Mouse (Mus musculus) ES-E14 (cell line): ENCODE measurements at regions not wholly inside any gene's neighbourhood (a gene's known extent, or its start where the extent isn't known, plus 50 kb on each side); places are given as distances from the start of the nearest gene placed in this dataset.

ENCODE experiments used
- DNase-seq: peaks from one replicate; pipeline ENCODE4 v3.0.0-alpha.2; 2013; ENCODE audit warnings: low read depth, low spot score
- H3K27ac ChIP-seq: 2 replicates; pipeline ENCODE4 v1.5.1; 2012; ENCODE audit warnings: low read depth, mild to moderate bottlenecking, low read length, moderate library complexity, mixed read lengths; ENCODE audit not compliant: poor library complexity, insufficient read depth, severe bottlenecking
- H3K36me3 ChIP-seq: 2 replicates; pipeline ENCODE4 v1.6.1; 2012; ENCODE audit warnings: mild to moderate bottlenecking, low read length, moderate library complexity, mixed read lengths; ENCODE audit not compliant: control insufficient read depth, poor library complexity, insufficient read depth, severe bottlenecking
- H3K4me1 ChIP-seq, 2 experiments: fragments of 150-350 bp in 1 of 2; sonication (generic) in 1 of 2; 2 replicates each; pipeline ENCODE4 v1.6.1; 2012; ENCODE audit warnings: low read length in 2 of 2, mild to moderate bottlenecking in 1 of 2, mixed read lengths in 1 of 2; ENCODE audit not compliant: control insufficient read depth in 2 of 2, insufficient read depth in 2 of 2, poor library complexity in 1 of 2
- H3K4me3 ChIP-seq, 2 experiments: fragments of 150-350 bp in 1 of 2; sonication (generic) in 1 of 2; 2 replicates each; pipeline ENCODE4 v1.5.1; 2012; ENCODE audit warnings: low read length in 2 of 2, low read depth in 1 of 2, mild to moderate bottlenecking in 1 of 2, mixed read lengths in 1 of 2; ENCODE audit not compliant: insufficient read depth in 1 of 2, poor library complexity in 1 of 2, severe bottlenecking in 1 of 2
- H3K9ac ChIP-seq: 2 replicates; pipeline ENCODE4 v1.6.1; 2012; ENCODE audit warnings: low read depth, mild to moderate bottlenecking, low read length, mixed read lengths; ENCODE audit not compliant: poor library complexity, insufficient read depth, severe bottlenecking
- H3K9me3 ChIP-seq: fragments of 150-350 bp; sonication (generic); 2 replicates; pipeline ENCODE4 v1.6.1; 2012; ENCODE audit warnings: low read depth, mild to moderate bottlenecking, low read length; ENCODE audit not compliant: control insufficient read depth, insufficient read depth
- CHD2 ChIP-seq: IDR thresholded peaks from 2 replicates; pipeline ENCODE4 v1.6.1; 2014; ENCODE audit warnings: mild to moderate bottlenecking, low read depth, low read length, inconsistent platforms
- HCFC1 ChIP-seq: IDR thresholded peaks from 2 replicates; pipeline ENCODE4 v1.6.1; 2012; ENCODE audit warnings: low read length, inconsistent platforms, borderline replicate concordance; ENCODE audit not compliant: insufficient read depth
- MAFK ChIP-seq: IDR thresholded peaks from 2 replicates; pipeline ENCODE4 v1.6.1; 2014; ENCODE audit warnings: mild to moderate bottlenecking, low read depth, low read length, inconsistent platforms; ENCODE audit not compliant: insufficient read depth
- ZC3H11A ChIP-seq: IDR thresholded peaks from 2 replicates; pipeline ENCODE4 v1.6.1; 2012; ENCODE audit warnings: low read depth, mild to moderate bottlenecking, inconsistent platforms, low read length, borderline replicate concordance
- ZNF384 ChIP-seq: IDR thresholded peaks from 2 replicates; pipeline ENCODE4 v1.6.1; 2012; ENCODE audit warnings: low read depth, low read length, inconsistent platforms
- in situ Hi-C, 2 experiments: fragments of 600-800 bp; cut with MboI; formaldehyde crosslinking; loops; one replicate each; pipeline ENCODE4 v1.15.1; 2025; ENCODE audit warnings: low sequenced_read_pairs in 2 of 2, inconsistent platforms in 1 of 2; ENCODE audit not compliant: unreplicated experiment in 2 of 2

GRCm38 (mm10) chr12:56256243-56256881 lies 89.3 kb downstream of the Mbip start:
- in situ Hi-C loops = no loop called here
- Histone ChIP-seq H3K9ac (no peak overlapping the region), H3K36me3 (no peaks in the 10 kb centered on the region), H3K4me3 (no peak overlapping the region), H3K27ac (no peak overlapping the region), H3K9me3 (no peaks in the 10 kb centered on the region), H3K4me1 (no peaks in the 10 kb centered on the region)
- DNase-seq = no peak
- TF ChIP-seq ZNF384 (no peak), HCFC1 (no peak), ZC3H11A (no peak), MAFK (no peak), CHD2 (no peak)

GRCm38 (mm10) chr12:56252612-56253444 lies 92.9 kb downstream of the Mbip start:
- Histone ChIP-seq H3K36me3 (no peaks in the 10 kb centered on the region), H3K4me3 (no peak overlapping the region), H3K9ac (no peak overlapping the region), H3K27ac (no peak overlapping the region), H3K9me3 (no peaks in the 10 kb centered on the region), H3K4me1 (no peaks in the 10 kb centered on the region)
- in situ Hi-C loops = no loop called here
- no peak for DNase-seq
- no peak for TF ChIP-seq CHD2
- TF ChIP-seq HCFC1 = no peak
- TF ChIP-seq MAFK = no peak

- DNase-seq = no peak
- Histone ChIP-seq H3K27ac (no peak overlapping the region), H3K36me3 (no peaks in the 10 kb centered on the region), H3K4me1 (no peaks in the 10 kb centered on the region), H3K9me3 (no peaks in the 10 kb centered on the region), H3K4me3 (no peak overlapping the region), H3K9ac (no peak overlapping the region)
- TF ChIP-seq MAFK (no peak), CHD2 (no peak), ZC3H11A (no peak), HCFC1 (no peak), ZNF384 (no peak)
- in situ Hi-C loops = no loop called here
Observed at GRCm38 (mm10) chr12:56250262-56250661, 95.4 kb downstream of the Mbip start.

- no peak for DNase-seq
- no peaks in the 10 kb centered on the region for H3K36me3 ChIP-seq
- H3K9ac ChIP-seq = no peak overlapping the region
- no peak overlapping the region for H3K4me3 ChIP-seq
- in situ Hi-C loops = no loop called here
- no peaks in the 10 kb centered on the region for H3K4me1 ChIP-seq
- H3K9me3 ChIP-seq = no peaks in the 10 kb centered on the region
- no peak for TF ChIP-seq ZNF384
- no peak for TF ChIP-seq MAFK
- TF ChIP-seq HCFC1 = no peak
- TF ChIP-seq ZC3H11A = no peak
- no peak overlapping the region for H3K27ac ChIP-seq
Observed at GRCm38 (mm10) chr12:56246406-56246805, 99.3 kb downstream of the Mbip start.
